Mouse (Mus musculus): ENCODE measurements around the gene Fmo4.

DNA sequence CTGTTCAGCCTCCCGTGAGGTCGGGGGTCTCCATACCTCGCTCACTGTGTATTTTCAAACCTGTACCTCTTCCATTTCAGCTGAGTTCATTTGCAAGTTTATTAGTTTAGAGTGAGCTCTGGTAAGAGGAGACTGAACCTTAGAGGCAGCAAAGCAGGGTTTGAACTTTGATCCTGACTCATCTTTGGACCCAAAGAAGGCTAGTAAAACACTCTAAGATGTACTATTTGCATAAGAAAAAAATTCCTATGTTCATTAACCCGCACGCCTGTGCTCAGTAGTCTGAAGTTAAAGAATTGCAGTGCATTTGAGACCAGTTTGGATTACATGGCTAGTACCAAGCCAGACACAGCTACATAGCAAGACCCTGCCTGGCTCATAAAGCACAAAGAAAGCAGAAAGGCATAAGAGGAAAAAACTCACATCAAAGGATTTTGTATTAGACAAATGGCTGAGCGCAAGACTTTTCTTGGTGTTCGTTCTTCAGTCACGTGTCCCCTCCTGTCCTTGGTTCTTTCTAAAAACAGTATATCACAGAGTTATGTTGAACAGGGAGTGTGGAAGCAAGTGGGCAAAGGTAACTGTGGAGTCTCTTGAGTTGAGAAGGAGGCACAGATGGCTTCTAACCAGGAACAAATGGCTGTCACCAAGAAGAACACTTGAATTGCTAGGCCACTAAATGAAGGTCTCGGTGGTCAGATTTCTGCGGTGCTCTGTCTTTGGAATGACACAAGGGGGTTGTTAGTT lies 1.8 kb upstream of the Fmo4 start:
- TF ChIP-seq CTCF (IDR thresholded peaks at IDR 0.05; ENCODE audit: low read depth, low read length) (no peak), POLR2A (IDR thresholded peaks at IDR 0.05; ENCODE audit: borderline replicate concordance, low read depth, low read length) (no peak)

Data from bone marrow macrophage, adult 2 months (primary cell).